Mouse (Mus musculus) adrenal gland, adult 2 months (tissue): ENCODE results near the gene Mapk7. TPM values are rescaled to one million over a fixed set of nuclear protein-coding genes. Genes with fewer than 3 reads are reported as not detected.

Experiments
- DNase-seq: peaks from one replicate; pipeline ENCODE4 v3.0.0; 2021
- long read RNA-seq: library from polyadenylated mRNA; stranded (forward); transcript quantifications from one replicate; pipeline ENCODE4 v2.0.0, GENCODE M21; 2021
- polyA plus RNA-seq: library from polyadenylated mRNA; depleted of rRNA; stranded (reverse); fragments of >200 nt; gene quantifications from 2 replicates; pipeline ENCODE4 v1.2.3, GENCODE M21; 2012; rRNA removed
- total RNA-seq, 2 experiments: library from RNA; stranded (reverse); gene quantifications; 2 replicates each; pipeline ENCODE4 v1.2.3; 2021

Mapk7 gene
- 10 to 100 TPM; 14.5 to 15.5 TPM for total RNA-seq
- polyA plus RNA-seq = 34.5 and 39.5 TPM in 2 replicates
- long read RNA-seq, transcript Mapk7-201 (7 exons, 3,019 nt) = major isoform, 10 of 21 reads
- long read RNA-seq, partial matches to known transcripts = 4 of 21 reads
- long read RNA-seq, other reads (novel, unspliced or antisense) = 7 of 21 reads

DNA sequence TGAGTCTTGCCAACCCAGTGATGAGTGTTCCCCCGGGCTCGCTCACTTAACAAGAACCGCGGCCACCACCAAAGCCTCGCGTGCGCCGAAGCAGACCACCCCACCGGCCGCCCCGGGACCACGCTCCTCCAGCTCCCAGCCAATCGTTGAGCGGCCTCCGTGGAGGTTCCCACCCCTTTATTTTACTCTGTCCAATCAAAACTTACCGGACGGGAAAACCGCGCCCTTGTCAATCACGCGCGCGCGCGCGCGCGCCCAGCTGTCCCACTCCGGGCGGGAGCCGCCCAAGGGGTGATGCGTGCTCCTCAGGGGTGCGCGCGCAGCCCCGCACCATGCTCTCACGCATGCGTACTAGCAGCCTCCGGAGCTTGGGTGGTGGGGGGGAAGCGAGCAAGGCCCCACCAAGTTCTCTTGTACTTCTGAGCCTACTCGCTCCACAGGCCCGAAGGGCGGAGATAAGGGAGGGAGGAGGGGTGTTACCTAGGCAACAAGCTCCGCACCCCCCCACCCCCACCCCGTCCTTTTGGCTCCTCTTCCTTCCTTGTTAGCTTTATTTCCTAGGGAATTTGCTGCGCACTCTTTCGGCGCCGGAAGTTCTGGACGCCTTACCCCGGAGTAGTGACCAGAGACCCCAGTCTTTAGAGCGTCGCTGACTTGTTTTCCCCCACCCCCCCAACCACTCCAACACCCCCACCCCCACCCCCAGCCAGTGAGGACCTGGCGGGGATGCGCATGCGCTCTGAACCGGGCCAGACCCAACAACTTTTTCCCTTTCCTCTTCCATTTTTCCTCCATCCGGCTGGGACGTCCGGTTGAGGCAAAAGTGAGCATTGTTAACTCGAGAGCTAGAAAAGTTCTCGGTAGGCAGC lies at the start of gene Mapk7:
Mapk7 (minus strand) TSS at position 278 of the 869 bp plus-strand sequence.
- DNase-seq = peak; percentile 99

- no peak for DNase-seq
These were observed 46.9 kb upstream of the Mapk7 start for GRCm38 (mm10) chr11:61541106-61541505.

GRCm38 (mm10) chr11:61540642-61541041 lies 46.4 kb upstream of the Mapk7 start:
- DNase-seq = no peak

- no peak for DNase-seq
These were observed 43.2 kb upstream of the Mapk7 start for GRCm38 (mm10) chr11:61537362-61537761.

DNA sequence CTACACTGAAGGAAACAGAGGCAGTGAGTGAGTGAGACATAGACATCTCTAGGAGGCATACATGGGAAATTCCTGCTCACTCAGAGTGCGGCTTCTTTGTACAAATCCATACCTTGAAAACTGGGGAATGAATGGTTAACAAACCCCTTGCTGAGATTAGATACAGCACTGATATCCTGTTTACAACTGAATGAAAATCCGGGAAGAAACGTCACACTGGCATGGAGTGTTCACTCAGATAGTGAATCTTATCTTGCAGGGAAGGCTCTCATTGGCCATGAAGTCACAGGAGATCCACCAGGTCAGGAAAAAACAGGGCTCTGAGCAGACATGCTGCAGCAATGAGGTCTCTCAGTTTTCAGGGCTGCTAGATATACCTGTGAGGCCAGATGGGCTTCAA lies 42.7 kb upstream of the Mapk7 start:
- DNase-seq = no peak

GRCm38 (mm10) chr11:61535530-61535929 lies 41.3 kb upstream of the Mapk7 start:
- no peak for DNase-seq

DNA sequence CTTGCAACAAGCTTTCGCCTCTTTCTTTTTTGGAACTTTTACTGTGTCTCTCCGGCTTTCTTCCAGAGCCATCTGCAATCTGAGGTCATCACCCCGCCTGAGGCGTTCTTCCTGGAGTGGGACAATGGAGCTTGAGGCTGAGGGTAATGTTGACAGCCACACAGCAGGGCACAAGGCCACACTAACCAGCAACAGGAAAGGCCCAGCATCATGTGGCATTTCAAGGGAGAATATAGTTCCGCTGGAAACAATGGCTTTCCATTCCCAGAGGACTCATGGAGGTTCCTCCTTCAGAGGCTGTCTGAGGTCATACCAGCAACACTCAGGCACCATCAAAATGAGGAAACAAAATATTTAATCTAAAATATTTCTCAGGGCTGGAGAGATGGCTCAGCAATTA lies 39.4 kb upstream of the Mapk7 start:
- DNase-seq = peak; percentile 49

DNA sequence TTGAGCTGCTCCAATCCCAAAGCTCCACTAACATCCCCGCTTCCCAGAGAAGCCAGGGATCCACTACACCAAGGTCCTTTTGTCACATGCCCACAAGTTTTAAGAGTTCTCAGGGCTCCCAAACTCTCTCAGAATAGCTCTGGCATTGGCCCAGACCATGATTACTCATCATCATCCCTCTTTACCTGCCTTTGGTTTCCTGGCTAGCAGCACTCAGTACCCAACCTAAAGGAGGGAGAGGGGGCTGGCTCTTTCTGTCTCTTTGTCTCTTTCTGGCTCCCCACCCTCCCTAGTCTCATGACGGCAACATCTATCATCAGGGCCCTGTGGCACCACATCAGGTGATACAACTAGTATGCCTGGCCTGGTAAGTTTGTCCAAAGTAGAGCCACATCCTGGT lies 38.6 kb upstream of the Mapk7 start:
- DNase-seq = peak; percentile 51

GRCm38 (mm10) chr11:61529268-61529713 lies 35.1 kb upstream of the Mapk7 start:
- DNase-seq = peak; percentile 53

DNA sequence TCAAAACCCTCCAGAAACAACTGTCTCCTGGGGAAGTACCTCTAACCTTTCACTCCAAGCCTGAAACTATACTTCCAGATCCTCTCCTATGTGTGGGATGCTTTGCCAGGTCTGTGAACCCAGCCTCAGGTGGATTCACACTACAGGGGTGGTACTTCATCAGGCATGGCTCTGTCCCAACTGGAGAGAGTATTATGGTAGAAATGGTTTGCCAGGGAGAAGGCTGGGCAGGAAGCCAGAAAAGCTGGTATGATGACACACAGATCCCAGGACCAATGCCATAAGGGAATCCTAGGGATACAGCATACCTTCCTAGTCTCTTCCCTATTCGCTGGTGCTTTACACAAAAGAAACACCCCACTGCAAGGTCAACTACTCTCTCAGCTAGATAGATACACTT lies 32.7 kb upstream of the Mapk7 start:
- peak; percentile 41 for DNase-seq

DNA sequence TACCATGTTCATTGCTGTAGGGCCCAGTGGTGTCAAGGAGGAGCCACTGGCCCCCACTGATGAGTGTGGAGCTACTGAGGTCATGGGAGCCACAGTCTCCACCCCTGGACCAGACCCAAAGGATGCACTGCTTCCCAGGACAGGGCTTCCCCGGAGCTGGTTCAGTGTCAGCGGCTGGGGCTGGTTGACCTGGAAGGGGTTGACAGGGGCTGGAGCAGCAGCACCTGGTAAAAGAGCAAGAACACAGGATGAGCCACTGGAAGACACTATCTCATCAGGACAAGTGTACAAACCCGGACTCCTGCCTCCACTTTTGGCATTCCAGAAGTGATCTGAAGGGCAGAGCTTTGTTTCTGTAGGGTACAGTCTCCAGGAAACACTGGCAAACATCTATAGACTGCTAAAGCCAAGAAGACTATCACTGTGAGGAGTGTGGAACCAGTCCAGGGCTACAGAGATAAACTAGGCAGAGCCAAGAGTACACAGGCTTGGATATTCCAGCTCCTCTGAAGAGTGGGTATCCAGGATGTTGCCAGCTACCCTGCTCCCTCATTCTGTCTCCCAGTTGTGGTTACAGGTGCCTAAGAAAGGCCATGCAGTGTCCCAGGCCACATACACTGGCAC lies 25.4 kb upstream of the Mapk7 start:
- no peak for DNase-seq

DNA sequence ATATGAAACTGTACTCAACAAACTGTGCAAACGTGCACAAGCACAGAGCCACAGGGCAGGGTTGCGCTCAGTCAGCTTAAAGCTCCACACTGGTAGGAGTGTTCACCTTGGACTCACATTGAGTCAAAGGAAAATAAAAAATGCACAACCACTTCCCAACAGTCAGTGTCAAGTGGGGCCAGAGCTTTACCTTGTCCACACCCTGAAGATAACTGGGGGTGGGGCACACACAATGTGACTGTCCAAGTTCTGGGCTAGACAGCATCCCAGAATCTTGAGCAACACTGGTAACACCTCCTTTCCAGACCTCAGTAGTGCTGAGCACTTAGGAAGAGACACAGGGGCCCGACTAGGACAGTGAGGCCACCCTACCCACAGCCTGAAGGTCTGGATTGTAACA lies 24.7 kb upstream of the Mapk7 start:
- no peak for DNase-seq

DNA sequence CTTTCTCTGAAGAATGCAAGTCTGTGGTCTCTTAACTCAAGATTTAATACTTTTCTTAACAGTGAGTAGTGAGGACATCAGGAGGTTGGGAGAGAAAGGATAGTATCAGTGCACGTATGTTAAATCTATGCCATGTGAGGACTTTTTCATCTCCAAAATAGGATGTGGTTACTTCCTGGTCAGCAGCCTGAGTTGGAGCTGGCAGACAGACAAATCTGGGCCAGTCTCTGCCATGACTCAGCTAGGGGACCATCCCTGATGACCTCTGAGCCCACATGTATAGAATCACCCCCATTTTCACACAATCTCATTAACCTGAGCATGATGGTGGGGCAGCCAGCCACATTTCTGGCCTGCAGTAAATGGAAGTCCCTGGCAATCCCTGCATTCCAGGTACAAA lies 23.8 kb upstream of the Mapk7 start:
- no peak for DNase-seq

- peak; percentile 25 for DNase-seq
These were observed 20.7 kb upstream of the Mapk7 start for GRCm38 (mm10) chr11:61514953-61515352.

DNA sequence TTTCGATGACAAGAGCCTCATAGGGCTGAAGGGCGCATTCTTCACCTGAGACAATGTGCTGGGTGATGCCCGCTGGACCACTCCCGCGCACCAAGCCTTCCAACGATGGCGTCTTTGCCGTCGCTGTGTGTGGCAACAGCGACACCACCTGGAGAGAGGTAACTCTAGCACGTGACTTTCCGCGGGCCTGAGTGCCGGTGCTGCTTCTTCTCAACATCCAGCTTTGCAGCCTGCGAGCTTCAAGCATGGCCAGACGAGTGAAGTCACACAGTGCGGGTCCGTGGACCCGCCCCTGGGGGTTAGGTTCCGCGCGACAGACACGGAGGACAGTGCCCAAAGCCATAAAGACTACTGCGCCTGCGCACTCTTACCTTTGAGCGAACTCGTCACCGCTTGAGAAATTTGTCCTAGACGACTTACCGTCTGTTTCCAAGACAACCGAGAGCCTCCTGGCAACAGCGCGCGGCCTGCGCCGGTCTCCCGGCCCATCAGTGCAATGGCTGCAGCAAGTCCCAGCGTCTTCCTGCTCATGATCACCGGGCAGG lies 10.6 kb upstream of the Mapk7 start, which contains the start of gene B9d1:
B9d1 (plus strand) TSS at position 432 of the 545 bp plus-strand sequence.
- DNase-seq = peak; percentile 95

DNA sequence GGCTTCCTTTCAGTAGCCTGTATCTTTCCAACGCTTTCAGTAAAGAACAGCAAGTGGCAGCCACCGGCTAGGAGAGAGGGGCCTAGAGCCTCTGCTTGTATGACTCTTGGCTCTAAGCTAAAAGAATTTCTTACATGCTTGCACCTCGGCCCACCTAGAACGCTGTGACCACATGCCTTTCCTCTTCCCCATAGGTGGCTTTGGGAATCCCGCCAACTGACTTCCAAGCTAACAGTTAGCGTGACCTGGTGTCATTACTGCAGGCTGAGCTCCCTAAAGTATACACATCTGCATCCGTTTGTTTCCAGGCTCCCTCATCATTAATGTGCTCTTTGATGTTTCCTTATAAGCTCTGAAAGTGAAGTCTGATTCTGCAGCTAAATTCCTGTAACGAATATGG lies 9.7 kb upstream of the Mapk7 start:
- DNase-seq = no peak

DNA sequence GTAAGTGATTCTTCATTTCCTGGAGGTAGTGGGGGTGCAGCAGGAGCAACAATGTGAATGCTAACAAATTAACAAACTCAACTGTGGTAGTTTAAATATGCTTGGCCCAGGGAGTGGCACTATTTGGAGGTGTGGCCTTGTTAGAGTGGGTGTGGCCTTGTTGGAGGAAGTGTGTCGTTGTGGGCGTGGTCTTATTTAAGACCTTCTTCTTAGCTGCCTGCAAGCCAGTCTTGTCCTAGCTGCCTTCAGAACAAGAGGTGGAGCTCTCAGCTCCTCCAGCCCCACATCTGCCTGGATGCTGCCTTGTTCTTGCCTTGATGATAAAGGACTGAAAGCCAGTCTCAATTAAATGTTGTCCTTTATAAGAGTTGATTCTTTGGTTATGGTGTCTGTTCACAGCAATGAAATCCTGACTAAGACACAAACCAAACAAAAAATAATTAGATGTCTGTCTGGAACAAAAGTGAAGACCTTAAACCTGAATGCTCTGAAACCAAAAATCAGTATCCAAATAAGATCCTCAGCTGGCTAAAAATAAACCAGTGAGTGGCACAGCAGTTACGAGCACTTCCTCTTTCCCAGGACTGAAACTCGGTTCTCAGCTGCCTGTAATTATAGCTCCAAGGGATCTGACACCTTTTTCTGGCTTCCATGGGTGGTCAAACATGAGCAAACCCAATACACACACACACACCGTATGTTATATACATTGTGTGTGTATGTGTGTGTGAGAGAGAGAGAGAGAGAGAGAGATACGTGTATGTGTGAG lies 4.7 kb upstream of the Mapk7 start:
- no peak for DNase-seq

DNA sequence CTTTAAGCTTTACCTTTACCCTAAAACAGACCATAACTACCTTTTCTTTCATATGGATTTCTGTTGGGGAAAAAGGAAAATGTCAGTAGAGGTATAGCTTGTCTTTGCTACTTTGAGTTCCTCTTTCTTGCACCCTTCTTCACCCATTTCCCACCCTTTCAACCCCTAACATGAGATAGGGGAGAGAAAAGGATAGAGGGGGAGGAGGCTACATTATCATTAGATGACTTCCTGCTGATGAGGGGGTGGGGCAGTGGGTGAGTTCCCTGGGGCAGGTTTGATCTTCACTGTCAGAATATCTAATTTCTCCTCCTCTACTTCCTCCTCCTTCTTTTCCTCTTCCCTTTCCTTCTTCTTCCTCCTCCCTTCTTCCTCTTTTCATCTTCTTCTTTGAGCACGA lies 3.3 kb upstream of the Mapk7 start:
- DNase-seq = no peak

DNA sequence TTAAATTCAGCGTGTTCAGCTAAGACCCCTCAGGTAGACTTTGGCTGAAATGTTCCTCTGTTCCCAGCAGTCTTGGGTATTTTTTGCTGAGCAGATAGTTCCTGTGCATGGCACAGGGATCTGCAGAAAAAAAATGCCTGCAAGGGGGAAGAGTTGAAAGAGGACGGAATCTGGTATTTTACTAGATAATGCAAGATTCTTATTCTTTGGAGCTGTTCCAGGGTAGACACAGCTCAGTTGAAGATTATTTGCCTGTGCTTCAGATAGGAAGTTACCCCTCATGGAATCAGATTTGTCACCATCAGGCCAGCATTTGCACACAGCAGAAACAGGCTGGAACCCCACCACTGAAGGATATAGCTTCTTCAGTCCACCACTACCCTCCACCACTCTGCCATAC lies 1.3 kb upstream of the Mapk7 start:
- DNase-seq = no peak

GRCm38 (mm10) chr11:61493525-61494128 lies 579 bp downstream of the Mapk7 start:
- DNase-seq = peak; percentile 63

GRCm38 (mm10) chr11:61492749-61493401 lies 1.3 kb downstream of the Mapk7 start:
- DNase-seq = no peak
